Mouse (Mus musculus): ENCODE data around the gene Arfgap2. TPM values are rescaled to one million over a fixed set of nuclear protein-coding genes. Genes with fewer than 3 reads are reported as not detected.

Arfgap2 gene
- polyA plus RNA-seq, 1 experiment: 32.7 TPM

DNA sequence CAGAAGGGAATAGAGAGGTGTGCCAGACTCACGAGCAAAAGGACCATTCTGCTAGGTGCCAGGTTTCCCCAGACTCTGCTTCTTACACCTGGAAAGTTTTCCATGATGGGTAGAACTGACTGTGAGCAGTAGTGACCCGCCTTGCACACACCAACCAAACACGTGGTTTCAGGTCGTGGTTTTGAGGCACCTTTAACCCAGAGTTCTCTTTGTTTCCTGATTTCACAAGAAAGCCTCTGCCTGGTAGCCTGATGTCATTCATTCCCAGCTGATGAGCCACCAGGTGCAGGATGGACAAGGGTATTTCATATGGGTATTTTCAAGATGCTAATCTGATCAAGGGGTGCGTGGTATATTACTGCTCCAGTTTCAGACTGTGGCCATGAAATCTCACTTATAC, 22.2 kb upstream of the Arfgap2 start:
- Histone ChIP-seq H3K27ac (ENCODE audit: insufficient read depth, low read length) (no peak overlapping the region), H3K4me1 (ENCODE audit: control insufficient read depth, insufficient read depth, insufficient read length) (peaks cover 2% of the 10 kb centered on the region; the same call in 1 of the 2 replicates), H3K4me3 (ENCODE audit: extremely low read depth, insufficient read depth, insufficient read length) (no peak overlapping the region), H3K27me3 (ENCODE audit: control insufficient read depth, insufficient read depth, low read length) (no peaks in the 10 kb centered on the region), H3K36me3 (ENCODE audit: control insufficient read depth, insufficient read depth, low read length) (no peaks in the 10 kb centered on the region)
- TF ChIP-seq CTCF (IDR thresholded peaks at IDR 0.05; ENCODE audit: extremely low read depth, insufficient read depth, insufficient read length, insufficient replicate concordance) (no peak), POLR2A (IDR thresholded peaks at IDR 0.05; ENCODE audit: low read depth, low read length) (no peak)
- DNase-seq (ENCODE audit: low read depth in 1 of 2, low spot score in 2 of 2): no peak
- WGBS: 36% methylated on average over 5 of the region's 5 CpGs

DNA sequence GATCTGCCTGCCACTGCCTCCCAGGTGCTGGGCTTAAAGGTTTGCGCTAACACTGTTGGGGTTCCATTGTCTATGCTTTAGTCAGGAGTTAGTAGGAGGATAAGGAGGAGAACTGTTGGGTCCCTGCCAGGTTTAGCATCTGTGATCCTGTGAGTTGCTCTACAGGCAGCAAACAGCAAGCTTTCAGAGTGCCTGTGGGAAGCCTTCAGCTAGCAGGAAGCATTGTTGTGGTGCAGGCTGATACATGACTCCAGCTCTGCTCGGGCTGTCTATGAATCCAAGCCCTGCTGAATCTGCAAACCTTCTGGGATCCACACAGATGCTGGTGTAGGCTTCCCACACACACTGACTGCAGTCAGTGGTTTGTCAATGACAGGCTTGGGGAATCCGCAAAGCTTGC, 21.4 kb upstream of the Arfgap2 start:
- Histone ChIP-seq H3K4me1 (ENCODE audit: control insufficient read depth, insufficient read depth, insufficient read length) (no peaks in the 10 kb centered on the region), H3K4me3 (ENCODE audit: extremely low read depth, insufficient read depth, insufficient read length) (no peak overlapping the region), H3K36me3 (ENCODE audit: control insufficient read depth, insufficient read depth, low read length) (no peaks in the 10 kb centered on the region), H3K27ac (ENCODE audit: insufficient read depth, low read length) (no peak overlapping the region), H3K27me3 (ENCODE audit: control insufficient read depth, insufficient read depth, low read length) (no peaks in the 10 kb centered on the region)
- WGBS: 81% methylated on average over 3 of the region's 3 CpGs
- no peak for DNase-seq (ENCODE audit: low read depth in 1 of 2, low spot score in 2 of 2)
- no peak for TF ChIP-seq POLR2A (IDR thresholded peaks at IDR 0.05; ENCODE audit: low read depth, low read length)
- no peak for TF ChIP-seq CTCF (IDR thresholded peaks at IDR 0.05; ENCODE audit: extremely low read depth, insufficient read depth, insufficient read length, insufficient replicate concordance)

DNA sequence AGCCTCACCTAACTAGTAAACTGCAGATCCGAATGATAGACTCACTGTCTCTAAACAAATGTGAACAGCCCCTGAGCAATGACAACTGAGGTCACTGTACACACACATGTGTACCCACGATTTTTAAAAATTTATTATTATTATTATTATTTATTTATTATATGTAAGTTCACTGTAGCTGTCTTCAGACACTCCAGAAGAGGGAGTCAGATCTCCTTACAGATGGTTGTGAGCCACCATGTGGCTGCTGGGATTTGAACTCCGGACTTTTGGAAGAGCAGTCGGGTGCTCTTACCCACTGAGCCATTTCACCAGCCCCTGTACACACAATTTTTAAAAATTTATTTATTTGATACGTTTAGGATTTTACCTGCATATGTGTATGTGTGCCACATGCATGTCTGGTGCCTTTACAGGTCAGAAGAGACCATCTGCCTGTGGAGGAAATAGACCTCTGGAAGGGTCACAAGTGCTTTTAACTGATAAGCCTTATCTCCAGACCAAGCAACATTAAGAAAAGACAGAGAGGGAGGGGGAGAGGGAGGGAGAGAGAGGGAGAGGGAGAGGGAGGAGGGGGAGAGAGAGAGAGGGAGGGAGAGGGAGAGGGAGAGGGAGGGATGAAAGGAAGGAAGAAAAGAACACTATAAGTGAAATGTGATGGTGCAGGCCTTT, 20.1 kb upstream of the Arfgap2 start:
- Histone ChIP-seq H3K4me3 (ENCODE audit: extremely low read depth, insufficient read depth, insufficient read length) (no peak overlapping the region), H3K4me1 (ENCODE audit: control insufficient read depth, insufficient read depth, insufficient read length) (no peaks in the 10 kb centered on the region), H3K36me3 (ENCODE audit: control insufficient read depth, insufficient read depth, low read length) (no peaks in the 10 kb centered on the region), H3K27me3 (ENCODE audit: control insufficient read depth, insufficient read depth, low read length) (no peaks in the 10 kb centered on the region), H3K27ac (ENCODE audit: insufficient read depth, low read length) (no peak overlapping the region)
- DNase-seq (ENCODE audit: low read depth in 1 of 2, low spot score in 2 of 2): no peak
- WGBS: 78% methylated on average over 5 of the region's 5 CpGs
- TF ChIP-seq CTCF (IDR thresholded peaks at IDR 0.05; ENCODE audit: extremely low read depth, insufficient read depth, insufficient read length, insufficient replicate concordance) (no peak), POLR2A (IDR thresholded peaks at IDR 0.05; ENCODE audit: low read depth, low read length) (no peak)

DNA sequence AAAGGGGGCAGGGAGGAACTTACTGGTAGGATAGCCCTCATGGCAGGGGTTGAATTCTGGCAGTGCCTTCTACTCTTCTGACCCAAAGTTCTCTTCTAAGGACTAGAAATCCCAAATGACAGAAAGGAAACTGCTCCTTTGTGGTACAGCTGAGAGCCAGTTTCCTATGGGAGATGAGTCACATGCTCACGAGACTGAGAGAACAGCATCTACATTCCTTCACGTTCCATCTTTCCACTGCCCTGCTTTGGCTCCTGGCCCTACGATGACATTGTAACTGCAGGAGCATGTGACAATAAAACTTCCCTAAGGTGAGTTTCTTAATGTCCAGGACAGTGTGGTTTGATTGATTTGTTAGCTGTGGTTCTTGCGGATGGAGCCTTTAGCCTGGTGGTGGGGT, 16.4 kb upstream of the Arfgap2 start:
- TF ChIP-seq POLR2A (IDR thresholded peaks at IDR 0.05; ENCODE audit: low read depth, low read length): no peak
- Histone ChIP-seq H3K36me3 (ENCODE audit: control insufficient read depth, insufficient read depth, low read length) (no peaks in the 10 kb centered on the region), H3K27me3 (ENCODE audit: control insufficient read depth, insufficient read depth, low read length) (no peaks in the 10 kb centered on the region), H3K4me1 (ENCODE audit: control insufficient read depth, insufficient read depth, insufficient read length) (no peaks in the 10 kb centered on the region), H3K27ac (ENCODE audit: insufficient read depth, low read length) (no peak overlapping the region), H3K4me3 (ENCODE audit: extremely low read depth, insufficient read depth, insufficient read length) (no peak overlapping the region)
- WGBS: 91% methylated on average over 4 of the region's 4 CpGs
- no peak for DNase-seq (ENCODE audit: low read depth in 1 of 2, low spot score in 2 of 2)

DNA sequence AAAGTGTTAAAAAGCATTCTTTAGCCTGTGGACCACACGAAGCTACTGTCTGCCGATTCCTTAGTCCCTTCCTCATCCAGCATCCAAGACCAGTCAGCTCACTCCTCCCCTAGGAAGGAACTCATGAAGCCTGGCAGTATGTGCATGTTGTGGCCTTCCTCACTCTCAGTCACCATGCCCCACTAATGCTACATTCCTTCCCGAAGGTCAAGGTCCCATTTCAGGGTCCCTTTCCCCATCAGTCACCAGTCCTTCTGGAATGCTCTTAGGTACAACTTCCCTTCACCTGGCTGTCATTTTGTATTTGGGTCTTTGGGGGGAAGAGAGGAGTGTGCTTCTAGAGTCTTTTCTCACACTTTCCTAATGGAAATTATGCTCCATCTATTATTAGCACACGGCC, 12.8 kb upstream of the Arfgap2 start:
- Histone ChIP-seq H3K27me3 (ENCODE audit: control insufficient read depth, insufficient read depth, low read length) (peaks cover 12% of the 10 kb centered on the region), H3K4me3 (ENCODE audit: extremely low read depth, insufficient read depth, insufficient read length) (no peak overlapping the region), H3K27ac (ENCODE audit: insufficient read depth, low read length) (no peak overlapping the region), H3K4me1 (ENCODE audit: control insufficient read depth, insufficient read depth, insufficient read length) (peaks cover 3% of the 10 kb centered on the region), H3K36me3 (ENCODE audit: control insufficient read depth, insufficient read depth, low read length) (no peaks in the 10 kb centered on the region)
- TF ChIP-seq CTCF (IDR thresholded peaks at IDR 0.05; ENCODE audit: extremely low read depth, insufficient read depth, insufficient read length, insufficient replicate concordance) (no peak), POLR2A (IDR thresholded peaks at IDR 0.05; ENCODE audit: low read depth, low read length) (no peak)
- 76% methylated on average over 4 of the region's 4 CpGs for WGBS
- no peak for DNase-seq (ENCODE audit: low read depth in 1 of 2, low spot score in 2 of 2)

DNA sequence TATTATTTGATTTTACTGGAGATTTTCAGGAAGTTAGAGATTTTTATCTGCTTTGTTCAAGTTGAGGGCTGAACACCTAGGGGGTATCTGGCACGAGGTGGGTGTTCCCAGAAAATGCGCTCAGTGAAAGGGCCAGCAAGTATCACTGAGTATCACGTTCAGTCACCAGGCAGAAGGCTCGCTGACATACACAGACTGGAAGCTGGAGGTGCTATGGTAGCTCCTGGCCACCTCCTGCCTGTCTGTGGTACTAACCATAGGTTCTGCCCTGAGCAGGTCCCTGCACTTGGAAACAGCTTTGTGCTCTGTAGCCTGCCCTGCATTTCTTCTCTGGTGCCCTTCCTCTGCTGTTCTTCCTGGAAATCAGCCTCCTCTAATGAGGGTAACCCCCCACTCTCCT, 12.3 kb upstream of the Arfgap2 start:
- H3K4me3 ChIP-seq (ENCODE audit: extremely low read depth, insufficient read depth, insufficient read length): no peak overlapping the region
- WGBS: 61% methylated on average over 4 of the region's 4 CpGs

DNA sequence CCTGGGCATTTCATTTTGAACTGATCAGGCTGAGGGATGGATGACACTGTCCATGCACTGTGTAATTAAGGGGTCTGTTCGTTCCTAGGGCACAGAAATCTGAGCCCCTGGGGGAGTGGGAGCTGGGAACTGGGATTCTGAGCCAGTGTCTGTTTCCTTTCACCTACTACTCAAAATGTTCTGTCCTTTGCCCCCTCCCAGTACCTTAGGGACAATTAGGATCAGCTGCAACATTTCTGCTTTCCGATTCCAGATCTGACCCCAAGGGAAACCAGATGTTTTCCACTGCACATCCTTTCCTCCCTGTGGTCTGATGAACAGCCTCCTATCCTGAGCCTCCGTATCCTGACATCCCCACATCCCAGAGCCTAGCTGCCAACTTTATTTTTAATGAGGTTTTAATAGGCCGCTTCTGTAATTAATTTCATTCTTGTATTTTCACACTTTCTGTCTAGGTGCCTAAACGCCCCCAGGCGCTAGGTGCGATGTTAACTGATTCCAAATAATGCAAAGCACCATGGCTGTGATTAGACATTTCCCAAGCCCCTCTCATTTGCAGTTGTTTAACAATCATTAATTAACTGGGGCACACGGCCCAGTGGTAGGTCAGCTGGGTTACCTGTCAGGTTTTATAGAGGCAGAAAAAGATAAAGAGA, 9.9 kb upstream of the Arfgap2 start:
- Histone ChIP-seq H3K4me1 (ENCODE audit: control insufficient read depth, insufficient read depth, insufficient read length) (peaks cover 5% of the 10 kb centered on the region), H3K27me3 (ENCODE audit: control insufficient read depth, insufficient read depth, low read length) (peaks cover 22% of the 10 kb centered on the region), H3K36me3 (ENCODE audit: control insufficient read depth, insufficient read depth, low read length) (no peaks in the 10 kb centered on the region), H3K27ac (ENCODE audit: insufficient read depth, low read length) (no peak overlapping the region), H3K4me3 (ENCODE audit: extremely low read depth, insufficient read depth, insufficient read length) (no peak overlapping the region)
- TF ChIP-seq CTCF (IDR thresholded peaks at IDR 0.05; ENCODE audit: extremely low read depth, insufficient read depth, insufficient read length, insufficient replicate concordance): no peak
- TF ChIP-seq POLR2A (IDR thresholded peaks at IDR 0.05; ENCODE audit: low read depth, low read length): no peak
- 58% methylated on average over 8 of the region's 8 CpGs for WGBS
- DNase-seq (ENCODE audit: low read depth in 1 of 2, low spot score in 2 of 2): no peak

More for the DNA sequence above, 12.3 kb upstream of the Arfgap2 start:
- Histone ChIP-seq H3K36me3 (ENCODE audit: control insufficient read depth, insufficient read depth, low read length) (no peaks in the 10 kb centered on the region), H3K27ac (ENCODE audit: insufficient read depth, low read length) (no peak overlapping the region), H3K27me3 (ENCODE audit: control insufficient read depth, insufficient read depth, low read length) (peaks cover 15% of the 10 kb centered on the region), H3K4me1 (ENCODE audit: control insufficient read depth, insufficient read depth, insufficient read length) (peaks cover 5% of the 10 kb centered on the region)
- no peak for DNase-seq (ENCODE audit: low read depth in 1 of 2, low spot score in 2 of 2)
- TF ChIP-seq POLR2A (IDR thresholded peaks at IDR 0.05; ENCODE audit: low read depth, low read length): no peak
- TF ChIP-seq CTCF (IDR thresholded peaks at IDR 0.05; ENCODE audit: extremely low read depth, insufficient read depth, insufficient read length, insufficient replicate concordance): no peak

Measured in spleen, adult 2 months (tissue).